In the genomic region with DNA sequence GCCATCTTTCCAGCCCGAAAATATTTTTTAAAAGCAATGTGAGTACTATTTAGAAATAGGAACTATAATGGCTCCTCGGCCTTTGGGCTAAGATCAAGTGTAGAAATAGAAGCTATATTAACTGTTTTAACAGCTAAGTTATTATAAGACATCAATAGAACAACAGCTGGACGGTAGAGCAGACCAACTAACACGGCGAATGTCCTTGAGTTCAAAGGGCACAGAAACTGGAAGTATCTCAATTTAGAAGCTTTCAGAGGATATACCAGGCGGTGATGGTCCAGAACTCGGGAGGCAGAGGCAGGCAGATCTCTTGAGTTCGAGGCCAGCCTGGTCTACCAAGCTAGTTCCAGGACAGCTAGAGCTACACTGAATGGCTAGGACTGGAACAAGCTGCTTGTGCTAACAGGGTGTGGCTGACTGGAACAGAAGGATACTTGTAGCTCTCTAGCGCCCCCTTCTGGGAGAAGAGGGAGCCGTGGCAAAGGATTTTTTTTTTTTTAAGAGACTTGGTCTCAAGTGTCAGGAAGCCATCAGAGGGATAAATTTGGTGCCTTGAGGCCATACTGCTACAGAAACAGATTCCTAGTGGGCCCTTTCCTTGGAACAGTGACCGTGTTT, we compare ENCODE assay signal across 8 mouse cellular contexts. TPM values are rescaled to one million over a fixed set of nuclear protein-coding genes. Genes with fewer than 3 reads are reported as not detected.
DNase-seq lines count a peak whose midpoint lies in the region; ATAC-seq lines count a peak whose summit lies in the region.

No protein-coding gene starts in this region.

- H3K36me3 ChIP-seq in forebrain, embryonic 10.5 days (replicated peaks): peaks cover 11% of the 10 kb centered on the region
- peaks cover 13% of the 10 kb centered on the region; the same call in 1 of the 2 replicates for H3K36me3 ChIP-seq in forebrain, embryonic 15.5 days
- H3K36me3 ChIP-seq in lung, embryonic 15.5 days: peaks cover 7% of the 10 kb centered on the region; the same call in 1 of the 2 replicates

- no peak overlapping the region for H3K4me2 ChIP-seq in forebrain, embryonic 15.5 days (replicated peaks)
- H3K4me2 ChIP-seq in lung, embryonic 15.5 days: no peak overlapping the region

- H3K27ac ChIP-seq in forebrain, embryonic 10.5 days: no peak overlapping the region
- no peak overlapping the region for H3K27ac ChIP-seq in forebrain, embryonic 15.5 days (replicated peaks)
- peak overlapping the region; percentile 11; the same call in 1 of the 2 replicates for H3K27ac ChIP-seq in lung, embryonic 15.5 days

- H3K9ac ChIP-seq in forebrain, embryonic 15.5 days (replicated peaks): no peak overlapping the region
- no peak overlapping the region for H3K9ac ChIP-seq in lung, embryonic 15.5 days

- ATAC-seq in forebrain, embryonic 15.5 days (replicated peaks): no peak
- no peak for ATAC-seq in lung, embryonic 15.5 days (ENCODE audit: borderline replicate concordance, extremely low read depth, low FRiP score, low TSS enrichment)

- no peaks in the 10 kb centered on the region for H3K9me3 ChIP-seq in forebrain, embryonic 10.5 days
- H3K9me3 ChIP-seq in forebrain, embryonic 15.5 days: no peaks in the 10 kb centered on the region
- H3K9me3 ChIP-seq in lung, embryonic 15.5 days: no peaks in the 10 kb centered on the region

- no peaks in the 10 kb centered on the region; the same call in 1 of the 2 replicates for H3K4me1 ChIP-seq in forebrain, embryonic 10.5 days
- H3K4me1 ChIP-seq in forebrain, embryonic 15.5 days: no peaks in the 10 kb centered on the region
- peaks cover 24% of the 10 kb centered on the region; the same call in 1 of the 2 replicates for H3K4me1 ChIP-seq in lung, embryonic 15.5 days

- no peak overlapping the region for H3K4me3 ChIP-seq in forebrain, embryonic 10.5 days
- H3K4me3 ChIP-seq in forebrain, embryonic 15.5 days: no peak overlapping the region
- H3K4me3 ChIP-seq in lung, embryonic 15.5 days: no peak overlapping the region

- WGBS in forebrain, embryonic 10.5 days: 74% methylated on average over 11 of the region's 11 CpGs
- WGBS in forebrain, embryonic 15.5 days: 79% methylated on average over 11 of the region's 11 CpGs
- 69% methylated on average over 11 of the region's 11 CpGs for WGBS in lung, embryonic 15.5 days

- DNase-seq in forebrain, embryonic 10.5 days (ENCODE audit: extremely low spot score, low spot score): peak; percentile 52
- peak; percentile 71 for DNase-seq in MN1 (ENCODE audit: low spot score)
- DNase-seq in cerebellum, adult 9-10 months: peak; percentile 76
- DNase-seq in gastrocnemius, postnatal 14 days: peak; percentile 53
- peak; percentile 55 to 84 for DNase-seq in layer of hippocampus, adult 18-20 months (ENCODE audit: low spot score in 2 of 2)
- DNase-seq in right cerebral cortex, postnatal 4 days: peak; percentile 60

- intact Hi-C loops in gastrocnemius, postnatal 14 days (cut with DNase I; ENCODE audit: low total_unique reads): no loop called here

- H3K27me3 ChIP-seq in forebrain, embryonic 10.5 days (ENCODE audit: poor library complexity, severe bottlenecking): no peaks in the 10 kb centered on the region
- H3K27me3 ChIP-seq in forebrain, embryonic 15.5 days: no peaks in the 10 kb centered on the region
- no peaks in the 10 kb centered on the region for H3K27me3 ChIP-seq in lung, embryonic 15.5 days

RNA-seq across cellular contexts. Expression of a gene that starts 39.9 kb away (rescaled TPM):
- polyA plus RNA-seq in forebrain, embryonic 10.5 days (2016; fragmentation: Nextera tagmentation; extraction: Ambion mirVana): 0.25 and 0.36 TPM in 2 replicates
- polyA plus RNA-seq in forebrain, embryonic 15.5 days (2015; fragmentation: Nextera tagmentation; extraction: Ambion mirVana): 0.13 TPM in 1 of 2 replicates, not detected in the other
- not detected for total RNA-seq in gastrocnemius, postnatal 14 days (2021)
- under 1 TPM in 1 of 2 experiments, not detected in 1; 0.30 TPM for total RNA-seq in layer of hippocampus, adult 18-20 months (2021)
- polyA plus RNA-seq in lung, embryonic 15.5 days (2015; fragmentation: Nextera tagmentation; extraction: Ambion mirVana): 0.69 and 0.89 TPM in 2 replicates
